Mouse (Mus musculus): ENCODE results near the gene Azin2. TPM values are rescaled to one million over a fixed set of nuclear protein-coding genes. Genes with fewer than 3 reads are reported as not detected.

The Azin2 gene
- not detected for total RNA-seq (2023)

GRCm38 (mm10) chr4:128962029-128962925 is at the start of gene Azin2:
Gene Azin2 (minus strand): TSS chr4:128962442.

DNA sequence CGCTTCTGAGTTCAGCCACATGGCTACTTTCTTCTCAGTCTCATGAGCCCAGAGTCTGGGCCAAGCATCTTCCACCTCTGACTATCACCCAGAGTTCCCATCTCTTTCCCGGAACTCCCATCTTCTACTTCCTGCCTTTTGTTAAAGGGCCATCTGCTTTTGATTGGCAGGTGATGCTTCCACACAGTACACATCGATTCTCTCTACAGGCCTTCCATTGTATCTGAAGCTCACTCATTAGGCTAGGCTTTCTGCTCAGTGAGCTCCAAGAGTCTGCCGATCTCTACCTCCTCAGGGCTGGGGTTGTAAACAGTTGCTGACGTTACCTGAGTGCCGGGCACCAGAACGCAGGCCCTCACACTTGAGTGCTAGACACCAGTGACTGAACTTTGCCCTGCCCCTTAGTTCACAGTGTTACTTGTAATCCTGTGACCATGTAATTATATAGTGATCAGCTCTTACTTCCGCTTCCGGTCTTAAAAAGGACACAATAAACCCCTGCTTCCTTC is 29.3 kb upstream of the Azin2 start, which contains the start of gene Ak2:
Gene Ak2 (plus strand): TSS at position 459 of the 509 bp plus-strand sequence.

GRCm38 (mm10) chr4:128883379-128883781 is 78.9 kb downstream of the Azin2 start, which contains the start of gene Trim62:
Gene Trim62 (plus strand): TSS chr4:128883580.

Other genes with a start within 250 kb of the Azin2 start
- 1 to 10 TPM; 4.3 to 4.5 TPM for gene A3galt2, start 207.1 kb downstream of the Azin2 start, total RNA-seq (2023)
- 10 to 100 TPM; 37.3 to 46.6 TPM for gene Zfp362, start 156.4 kb downstream of the Azin2 start, total RNA-seq (2023)
- 1 to 10 TPM; 6.0 to 6.6 TPM for gene Trim62, start 78.9 kb downstream of the Azin2 start, total RNA-seq (2023)
- 10 to 100 TPM; 49.8 to 59.2 TPM for gene Ak2, start 29.5 kb upstream of the Azin2 start, total RNA-seq (2023)
- 10 to 100 TPM; 55.1 to 59.6 TPM for gene Rnf19b, start 95.8 kb upstream of the Azin2 start, total RNA-seq (2023)
- not detected for gene Tmem54, start 143.1 kb upstream of the Azin2 start, total RNA-seq (2023)
- gene Hpca, start 159.6 kb upstream of the Azin2 start, total RNA-seq (2023), result not detected
- under 1 TPM in 1 of 2 experiments, not detected in 1; 0.21 TPM for gene Fndc5, start 174.6 kb upstream of the Azin2 start, total RNA-seq (2023)
- gene S100pbp, start 227.3 kb upstream of the Azin2 start, total RNA-seq (2023), result 10 to 100 TPM; 43.5 to 50.3 TPM
- gene Yars, start 227.3 kb upstream of the Azin2 start, total RNA-seq (2023), result 10 to 100 TPM; 59.0 to 71.4 TPM